Mouse (Mus musculus) mesoderm, embryonic 11.5 days (tissue): ENCODE results near the gene Ptpn21.
A peak's percentile ranks its signal among the peaks of the same experiment; 100 is the strongest.

Source experiments
- DNase-seq: peaks from one replicate; pipeline ENCODE4 v3.0.0-alpha.2; 2012; ENCODE audit warnings: low read depth, low spot score

The Ptpn21 gene

GRCm38 (mm10) chr12:98662617-98663016 is 74.6 kb downstream of the Ptpn21 start:
- DNase-seq = no peak

- DNase-seq = no peak
Observed at GRCm38 (mm10) chr12:98656873-98657272, 80.3 kb downstream of the Ptpn21 start.

GRCm38 (mm10) chr12:98644852-98645251 is 92.4 kb downstream of the Ptpn21 start:
- DNase-seq = peak; percentile 4

GRCm38 (mm10) chr12:98628260-98628970 is 108.8 kb downstream of the Ptpn21 start:
- no peak for DNase-seq

GRCm38 (mm10) chr12:98627392-98628259 is 109.6 kb downstream of the Ptpn21 start, which contains the start of gene Spata7:
TSS of gene Spata7 (plus strand) at chr12:98628157.
- DNase-seq = peak; percentile 93
